Mouse (Mus musculus) layer of hippocampus, adult 2 months (tissue): ENCODE measurements at regions not wholly inside any gene's neighbourhood (a gene's known extent, or its start where the extent isn't known, plus 50 kb on each side); places are given as distances from the start of the nearest gene placed in this dataset.
"Not testable (repeated sequence)": the region's sequence is repeated elsewhere in the genome, so short reads cannot be mapped to it uniquely, and the experiment has no call there.

Source experiments
- DNase-seq, 2 experiments: peaks; one replicate each; pipeline ENCODE4 v3.0.0; 2022; ENCODE audit warnings: low spot score in 2 of 2
- H3K27ac ChIP-seq: fragments of 200-600 bp; 2 replicates; pipeline ENCODE4 v1.8.1; 2022
- H3K4me3 ChIP-seq: fragments of 200-600 bp; 2 replicates; pipeline ENCODE4 v1.8.1; 2022; ENCODE audit warnings: mild to moderate bottlenecking
- CTCF ChIP-seq: fragments of 200-600 bp; conservative IDR thresholded peaks from 2 replicates; pipeline ENCODE4 v1.8.1; 2022; ENCODE audit warnings: antibody characterized with exemption, mild to moderate bottlenecking, moderate library complexity

GRCm38 (mm10) chrX:68486585-68486984 is 191.8 kb upstream of the Fmr1 start:
- H3K27ac ChIP-seq, result no peak overlapping the region
- no peak for TF ChIP-seq CTCF
- no peak overlapping the region for H3K4me3 ChIP-seq
- no peak for DNase-seq

DNA sequence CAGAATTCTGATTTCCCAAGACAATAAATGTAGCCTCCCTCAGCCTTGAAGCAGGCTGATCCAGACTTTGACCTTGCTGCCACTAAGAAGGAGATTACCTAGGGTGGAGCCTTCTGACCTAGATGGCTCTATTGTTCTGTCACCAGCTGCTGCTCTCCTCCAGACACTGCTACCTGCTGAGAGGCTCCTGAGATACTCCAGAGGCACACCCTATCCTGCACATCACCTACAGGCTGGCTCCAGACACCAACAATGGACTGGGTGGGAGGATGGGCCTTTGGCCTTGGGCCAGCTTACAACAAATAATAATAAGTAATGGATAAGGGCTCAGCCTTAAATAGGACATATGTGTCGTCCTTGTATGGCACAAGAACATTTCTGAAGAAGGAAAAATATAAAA is 186.3 kb upstream of the Fmr1 start:
- H3K4me3 ChIP-seq, H3K27ac ChIP-seq, DNase-seq: not testable (repeated sequence)

- Histone ChIP-seq H3K4me3 (no peak overlapping the region), H3K27ac (no peak overlapping the region)
- TF ChIP-seq CTCF, result no peak
These were observed 183.8 kb upstream of the Fmr1 start for GRCm38 (mm10) chrX:68494398-68495143.

GRCm38 (mm10) chrX:68495144-68495493 is 183.2 kb upstream of the Fmr1 start:
- no peak for TF ChIP-seq CTCF
- no peak for DNase-seq
- H3K4me3 ChIP-seq, result no peak overlapping the region
- H3K27ac ChIP-seq, result no peak overlapping the region

More at GRCm38 (mm10) chrX:68494398-68495143, 183.8 kb upstream of the Fmr1 start:
- DNase-seq, result no peak

DNA sequence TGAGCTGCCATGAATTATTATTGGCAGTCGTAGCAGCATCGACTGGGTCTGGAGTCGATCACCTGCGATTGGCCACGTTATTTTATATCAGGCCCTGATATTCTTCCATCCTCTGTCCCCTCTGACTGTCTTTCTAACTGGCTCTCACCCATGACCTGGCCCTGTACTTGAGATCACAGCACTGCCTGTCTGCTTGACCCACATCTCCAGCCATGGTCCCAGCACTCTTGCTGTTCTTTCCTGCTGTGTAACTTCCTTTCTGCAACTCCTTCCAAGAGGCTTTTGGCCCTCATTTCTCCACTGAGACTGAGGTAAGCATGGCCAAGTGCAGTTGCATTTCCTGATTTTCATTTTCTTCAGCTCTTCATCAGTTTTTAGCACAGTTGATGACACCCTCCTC is 182.6 kb upstream of the Fmr1 start:
- no peak overlapping the region for H3K4me3 ChIP-seq
- no peak for DNase-seq
- TF ChIP-seq CTCF, result no peak
- H3K27ac ChIP-seq, result no peak overlapping the region

GRCm38 (mm10) chrX:68497886-68498285 is 180.5 kb upstream of the Fmr1 start:
- Histone ChIP-seq H3K4me3 (no peak overlapping the region), H3K27ac (no peak overlapping the region)
- no peak for DNase-seq
- no peak for TF ChIP-seq CTCF

DNA sequence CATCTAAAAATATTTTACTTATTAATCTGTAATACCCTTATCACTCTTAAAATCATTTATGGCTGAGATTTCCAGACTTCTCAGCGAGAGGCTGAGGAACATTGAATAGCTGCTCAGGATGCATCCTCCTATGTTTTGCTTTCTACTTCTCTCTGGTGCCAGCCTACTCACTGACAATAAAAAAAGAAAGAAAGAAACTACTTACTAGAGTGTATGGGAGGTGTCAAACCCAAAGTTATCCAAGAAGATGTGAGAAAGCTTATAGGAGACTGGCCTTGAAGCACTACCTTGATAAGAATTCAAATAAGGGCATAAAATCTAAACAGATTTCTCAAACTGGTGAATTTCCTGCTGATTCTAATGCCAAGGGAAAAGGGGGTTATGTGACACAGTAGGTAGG is 175.4 kb upstream of the Fmr1 start:
- no peak for DNase-seq
- no peak overlapping the region for H3K27ac ChIP-seq
- no peak overlapping the region for H3K4me3 ChIP-seq
- no peak for TF ChIP-seq CTCF

DNA sequence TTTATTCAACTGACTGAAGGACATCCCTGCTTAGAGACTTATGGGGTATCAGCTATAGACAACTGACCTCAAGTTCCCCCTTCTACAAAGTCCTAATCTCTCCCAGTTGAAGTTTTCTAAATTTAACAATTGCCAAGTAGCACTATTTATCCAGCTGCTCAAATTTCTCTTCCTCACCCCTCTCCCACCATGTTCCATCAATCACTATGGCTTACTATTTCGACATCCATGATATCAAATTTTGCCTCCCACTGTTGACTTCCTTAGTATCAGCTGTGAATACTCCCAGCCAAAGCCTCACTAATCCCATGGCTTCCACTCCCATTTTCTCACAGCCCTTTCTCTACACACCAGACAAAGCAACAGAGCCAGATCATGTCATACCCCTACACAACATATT is 170.7 kb upstream of the Fmr1 start:
- Histone ChIP-seq H3K4me3 (no peak overlapping the region), H3K27ac (no peak overlapping the region)
- no peak for TF ChIP-seq CTCF
- no peak for DNase-seq

- no peak for TF ChIP-seq CTCF
- Histone ChIP-seq H3K27ac (no peak overlapping the region), H3K4me3 (no peak overlapping the region)
- DNase-seq, result no peak
These were observed 166.1 kb upstream of the Fmr1 start for GRCm38 (mm10) chrX:68512213-68512766.

DNA sequence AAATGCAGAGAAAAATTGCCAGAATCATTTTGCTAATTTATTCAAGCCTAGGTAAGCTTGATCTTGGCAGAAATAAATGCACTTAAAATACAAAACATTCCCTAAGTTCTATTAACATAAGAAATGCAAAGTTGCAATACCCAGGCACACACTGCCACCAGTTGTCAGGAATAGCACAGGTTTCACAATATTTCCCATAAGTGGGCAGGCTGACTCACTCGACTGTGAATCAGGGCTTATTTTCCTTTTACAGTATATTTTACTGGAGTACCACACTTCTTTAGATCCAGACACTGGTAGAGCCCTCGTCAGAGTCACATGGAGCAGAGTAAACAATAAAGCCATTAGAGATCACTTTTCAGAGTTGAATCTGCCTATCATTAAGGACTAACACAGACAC is 131.8 kb upstream of the Fmr1 start:
- Histone ChIP-seq H3K4me3 (no peak overlapping the region), H3K27ac (no peak overlapping the region)
- DNase-seq, result peak in 1 of 2 experiments; percentile 16
- peak; percentile 31 for TF ChIP-seq CTCF

GRCm38 (mm10) chrX:68554031-68554430 is 124.3 kb upstream of the Fmr1 start:
- TF ChIP-seq CTCF, result no peak
- H3K27ac ChIP-seq, result no peak overlapping the region
- no peak overlapping the region for H3K4me3 ChIP-seq
- no peak for DNase-seq

DNA sequence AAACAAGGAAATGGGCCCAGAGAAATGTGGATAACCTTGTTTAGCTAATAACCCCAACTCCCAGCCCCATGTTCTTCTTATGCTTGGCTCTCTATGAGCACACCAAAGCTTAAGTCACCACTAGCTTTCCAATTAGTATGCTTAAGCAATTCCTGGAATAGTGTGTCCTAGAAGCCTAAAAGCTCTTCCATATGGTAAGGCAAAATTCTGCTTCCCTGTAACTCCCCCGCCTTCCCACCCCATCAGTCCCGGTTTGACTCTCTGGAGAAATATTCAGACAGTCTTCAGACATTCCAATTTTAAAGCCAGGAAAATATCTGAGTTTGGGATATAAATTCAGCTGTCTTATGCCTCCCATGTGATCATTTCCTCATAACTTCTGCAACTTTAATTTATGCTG is 120.6 kb upstream of the Fmr1 start:
- TF ChIP-seq CTCF, result no peak
- H3K4me3 ChIP-seq, result no peak overlapping the region
- peak in 1 of 2 experiments; percentile 7 for DNase-seq

DNA sequence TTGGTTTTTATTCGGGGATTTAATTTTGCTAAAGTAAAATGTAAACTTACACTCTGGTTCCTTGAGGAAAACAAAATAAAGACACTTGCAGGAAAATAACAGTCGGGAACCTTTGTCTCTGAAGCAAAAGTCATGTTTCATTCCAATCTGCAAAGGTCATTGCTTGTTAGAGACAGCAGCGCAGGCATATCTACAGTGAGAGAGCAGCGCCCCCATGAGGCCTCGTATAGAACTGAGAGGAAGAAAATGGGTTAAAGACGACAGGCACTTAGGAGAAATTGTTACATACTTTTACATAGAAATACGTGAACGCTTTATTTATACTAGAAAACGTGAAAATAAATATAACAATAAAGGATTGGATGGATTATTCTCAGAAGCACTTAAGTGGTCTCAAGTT is 93.1 kb upstream of the Fmr1 start:
- H3K4me3 ChIP-seq, result peak overlapping the region; percentile 13; the same call in 1 of the 2 replicates
- DNase-seq, result peak; percentile 26 to 39
- peak; percentile 82 for TF ChIP-seq CTCF
- no peak overlapping the region for H3K27ac ChIP-seq

More for the DNA sequence above, 120.6 kb upstream of the Fmr1 start:
- H3K27ac ChIP-seq, result no peak overlapping the region

DNA sequence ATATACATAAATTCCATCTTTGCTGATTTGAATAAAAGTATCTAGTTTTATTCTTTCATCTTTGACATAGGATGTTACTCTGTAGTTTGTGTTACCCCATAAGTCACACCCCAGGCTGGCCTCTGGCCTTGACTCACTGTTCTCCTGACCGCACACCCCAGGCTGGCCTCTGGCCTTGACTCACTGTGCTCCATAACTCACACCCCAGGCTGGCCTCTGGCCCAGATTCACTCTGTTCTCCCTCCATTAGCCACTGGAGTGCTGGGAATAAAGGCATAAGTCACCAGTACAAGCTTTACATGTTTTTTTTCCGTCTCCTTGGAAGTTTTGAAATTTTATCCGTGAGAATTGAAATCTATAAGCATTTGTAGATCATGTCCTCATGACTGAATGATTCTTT is 56.2 kb upstream of the Fmr1 start:
- Histone ChIP-seq H3K4me3 (no peak overlapping the region), H3K27ac (no peak overlapping the region)
- TF ChIP-seq CTCF, result no peak
- DNase-seq, result no peak
